In the genomic region with DNA sequence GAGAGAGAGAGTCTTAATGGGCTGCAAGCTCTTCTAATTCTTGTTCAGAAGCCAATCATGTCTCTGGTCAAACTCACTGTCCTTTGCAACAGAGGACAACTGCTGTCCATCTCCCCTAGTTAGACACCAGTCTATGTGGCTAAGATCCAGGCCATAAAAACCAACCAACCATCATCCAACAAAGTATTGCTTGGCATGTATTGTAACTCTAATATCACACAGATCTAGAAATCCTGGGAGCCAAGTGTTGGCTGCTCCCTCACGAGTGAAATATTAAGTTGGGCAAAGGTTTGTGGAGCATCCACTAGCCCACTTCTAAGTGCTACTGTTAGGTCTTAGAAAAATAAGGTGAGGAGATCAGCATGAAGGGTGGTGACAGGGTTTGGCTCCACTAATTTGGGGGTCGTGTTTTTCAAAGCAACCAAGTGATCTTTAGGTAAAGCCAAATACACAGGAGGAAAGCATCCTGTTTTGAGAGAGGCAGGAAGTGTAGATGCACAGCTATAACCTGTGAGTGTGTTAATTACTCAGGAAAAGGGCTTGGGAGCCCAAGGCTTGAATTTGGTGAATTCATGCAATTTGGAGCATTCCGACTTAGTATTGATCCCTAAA, we compare ENCODE assay signal across 17 mouse cellular contexts. TPM values are rescaled to one million over a fixed set of nuclear protein-coding genes. Genes with fewer than 3 reads are reported as not detected.
DNase-seq lines count a peak whose midpoint lies in the region; ATAC-seq lines count a peak whose summit lies in the region.
"Had no signal": no experiment of that assay in that cellular context is flagged by ENCODE, and none has a peak within 500 bp of the region (broad histone marks: within the 10 kb centered on the region; RNA-seq: fewer than 3 reads in every experiment).

No protein-coding gene starts in this region.

- 60% methylated on average over 3 of the region's 3 CpGs for WGBS in hindbrain, embryonic 13.5 days
- 47% methylated on average over 3 of the region's 3 CpGs for WGBS in midbrain, embryonic 15.5 days

- H3K4me1 ChIP-seq in hindbrain, embryonic 13.5 days (replicated peaks): peaks cover 69% of the 10 kb centered on the region
- H3K4me1 ChIP-seq in midbrain, embryonic 15.5 days: peaks cover 56% of the 10 kb centered on the region

- H3K9ac ChIP-seq in hindbrain, embryonic 13.5 days: 0 out of 2 replicates have a peak overlapping the region, but pooled peaks have one; percentile 84
- no peak overlapping the region for H3K9ac ChIP-seq in midbrain, embryonic 15.5 days
- H3K9ac ChIP-seq: intestine, embryonic 15.5 days; liver, embryonic 15.5 days had no signal

- H3K27me3 ChIP-seq in hindbrain, embryonic 13.5 days: no peaks in the 10 kb centered on the region
- no peaks in the 10 kb centered on the region for H3K27me3 ChIP-seq in midbrain, embryonic 15.5 days (replicated peaks)
- H3K27me3 ChIP-seq: intestine, embryonic 15.5 days had no signal

- no peak overlapping the region for H3K27ac ChIP-seq in hindbrain, embryonic 13.5 days
- no peak overlapping the region for H3K27ac ChIP-seq in midbrain, embryonic 15.5 days
- H3K27ac ChIP-seq: liver, embryonic 15.5 days; macrophage had no signal

- no peak overlapping the region for H3K4me2 ChIP-seq in hindbrain, embryonic 13.5 days
- peak overlapping the region; percentile 63; the same call in 1 of the 2 replicates for H3K4me2 ChIP-seq in midbrain, embryonic 15.5 days
- H3K4me2 ChIP-seq: intestine, embryonic 15.5 days; liver, embryonic 15.5 days had no signal

- peak; percentile 24 for DNase-seq in kidney, adult 18-20 months
- no peak for DNase-seq in kidney, postnatal 10 days
- DNase-seq in retina, postnatal 1 day: peak; percentile 24
- no peak for DNase-seq in retina, embryonic 14.5 days (ENCODE audit: low spot score)
- no peak for DNase-seq in right cerebral cortex, adult 18-20 months
- no peak for DNase-seq in urinary bladder, adult 18-20 months (ENCODE audit: low spot score in 2 of 2)
- DNase-seq: cerebellum, postnatal 36 days; thymus, postnatal 4 days had no signal

- no peak overlapping the region for H3K4me3 ChIP-seq in hindbrain, embryonic 13.5 days
- H3K4me3 ChIP-seq in midbrain, embryonic 15.5 days: no peak overlapping the region
- H3K4me3 ChIP-seq: intestine, embryonic 15.5 days; liver, embryonic 15.5 days; myocyte had no signal

- H3K36me3 ChIP-seq in hindbrain, embryonic 13.5 days: no peaks in the 10 kb centered on the region
- no peaks in the 10 kb centered on the region for H3K36me3 ChIP-seq in midbrain, embryonic 15.5 days (replicated peaks)
- H3K36me3 ChIP-seq: intestine, embryonic 15.5 days; liver, embryonic 15.5 days had no signal

- no peaks in the 10 kb centered on the region for H3K9me3 ChIP-seq in hindbrain, embryonic 13.5 days
- H3K9me3 ChIP-seq in midbrain, embryonic 15.5 days: no peaks in the 10 kb centered on the region
- H3K9me3 ChIP-seq: intestine, embryonic 15.5 days; liver, embryonic 15.5 days had no signal

- ATAC-seq in hindbrain, embryonic 13.5 days (ENCODE audit: low FRiP score): no peak
- no peak for ATAC-seq in midbrain, embryonic 15.5 days (replicated peaks)
- ATAC-seq: intestine, embryonic 15.5 days had no signal

RNA-seq across cellular contexts. Expression of a gene that starts 0.7 kb away (rescaled TPM):
- polyA plus RNA-seq in hindbrain, embryonic 13.5 days (2015; fragmentation: Nextera tagmentation; extraction: Ambion mirVana): 13.1 and 14.0 TPM in 2 replicates
- polyA plus RNA-seq in midbrain, embryonic 15.5 days (2015; fragmentation: Nextera tagmentation; extraction: Ambion mirVana): 8.1 and 11.8 TPM in 2 replicates

RNA-seq across cellular contexts. Expression of a gene that starts 10.6 kb away (rescaled TPM):
- polyA plus RNA-seq in hindbrain, embryonic 13.5 days (2015; fragmentation: Nextera tagmentation; extraction: Ambion mirVana): 11.5 and 12.7 TPM in 2 replicates
- 8.1 and 9.0 TPM in 2 replicates for polyA plus RNA-seq in midbrain, embryonic 15.5 days (2015; fragmentation: Nextera tagmentation; extraction: Ambion mirVana)
- polyA plus RNA-seq: macrophage had no signal

RNA-seq across cellular contexts. Expression of a gene that starts 16.8 kb away (rescaled TPM):
- 60.3 and 61.4 TPM in 2 replicates for polyA plus RNA-seq in hindbrain, embryonic 13.5 days (2015; fragmentation: Nextera tagmentation; extraction: Ambion mirVana)
- 49.9 and 53.1 TPM in 2 replicates for polyA plus RNA-seq in midbrain, embryonic 15.5 days (2015; fragmentation: Nextera tagmentation; extraction: Ambion mirVana)

RNA-seq across cellular contexts. Expression of a gene that starts 41.5 kb away (rescaled TPM):
- not detected in 2 replicates for polyA plus RNA-seq in hindbrain, embryonic 13.5 days (2015; fragmentation: Nextera tagmentation; extraction: Ambion mirVana)
- not detected in 2 replicates for polyA plus RNA-seq in midbrain, embryonic 15.5 days (2015; fragmentation: Nextera tagmentation; extraction: Ambion mirVana)
- polyA plus RNA-seq: heart, embryonic 16.5 days; intestine, embryonic 15.5 days; limb, embryonic 11.5 days; liver, embryonic 15.5 days; macrophage; myocyte; stomach, embryonic 16.5 days had no signal

Comparison
In these comparisons a context has a peak if more than half of its experiments do, and no peak if none do; other contexts are left out.
1. DNase-seq: peak in kidney, adult 18-20 months (single experiment) and retina, postnatal 1 day (single experiment); none in kidney, postnatal 10 days (single experiment), retina, embryonic 14.5 days (single experiment), right cerebral cortex, adult 18-20 months (single experiment) and urinary bladder, adult 18-20 months (0 of 2).